Mouse (Mus musculus): Measurements from ENCODE around the gene Glis1.

DNA sequence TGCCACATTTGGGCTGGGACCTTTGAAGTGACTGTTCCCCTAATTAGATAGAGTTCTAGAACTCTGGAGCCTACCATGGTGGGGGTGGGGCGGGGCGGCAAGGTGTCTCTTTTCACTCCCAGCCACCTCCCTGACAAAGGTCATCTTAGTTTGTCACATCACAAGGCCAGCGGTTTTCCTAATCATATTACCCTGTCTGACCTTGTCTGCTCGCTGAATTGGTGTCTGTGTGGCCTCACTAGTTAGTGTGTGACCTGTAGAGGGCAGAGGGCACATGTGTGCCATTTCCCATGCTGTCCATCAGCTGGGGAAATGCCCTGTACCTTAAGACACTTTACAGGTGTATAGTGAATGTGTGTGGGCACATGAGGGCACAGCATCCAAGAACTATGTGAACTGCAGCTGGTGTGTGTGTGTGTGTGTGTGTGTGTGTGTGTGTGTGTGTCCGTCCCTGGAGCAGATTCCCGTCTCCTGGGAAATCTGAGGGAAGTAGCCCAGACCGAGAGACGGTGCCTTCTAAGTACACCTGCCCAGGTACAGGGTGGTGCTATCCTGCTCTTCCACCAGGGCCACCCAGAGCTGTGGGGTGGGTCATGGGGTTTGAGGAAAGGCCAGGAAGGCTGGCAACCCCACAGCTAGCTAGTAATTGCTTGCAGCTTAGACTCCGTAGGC lies 163.0 kb downstream of the Glis1 start:
- no peak for TF ChIP-seq CTCF (IDR thresholded peaks at IDR 0.05; ENCODE audit: control insufficient read depth, insufficient read depth, insufficient replicate concordance, low read depth, low read length)
- TF ChIP-seq POLR2A (IDR thresholded peaks at IDR 0.05; ENCODE audit: control insufficient read depth, low read depth, low read length), result no peak

All from testis, adult 2 months (tissue).